Mouse (Mus musculus) urinary bladder, postnatal 36 days (tissue): ENCODE data around the gene Gm3435.
"Not testable (repeated sequence)": the region's sequence is repeated elsewhere in the genome, so short reads cannot be mapped to it uniquely, and the experiment has no call there.

Experiments used
- DNase-seq, 2 experiments: peaks; one replicate each; pipeline ENCODE4 v3.0.0; 2022; ENCODE audit warnings: low spot score in 2 of 2, mixed read lengths in 1 of 2

Gm3435 gene

DNA sequence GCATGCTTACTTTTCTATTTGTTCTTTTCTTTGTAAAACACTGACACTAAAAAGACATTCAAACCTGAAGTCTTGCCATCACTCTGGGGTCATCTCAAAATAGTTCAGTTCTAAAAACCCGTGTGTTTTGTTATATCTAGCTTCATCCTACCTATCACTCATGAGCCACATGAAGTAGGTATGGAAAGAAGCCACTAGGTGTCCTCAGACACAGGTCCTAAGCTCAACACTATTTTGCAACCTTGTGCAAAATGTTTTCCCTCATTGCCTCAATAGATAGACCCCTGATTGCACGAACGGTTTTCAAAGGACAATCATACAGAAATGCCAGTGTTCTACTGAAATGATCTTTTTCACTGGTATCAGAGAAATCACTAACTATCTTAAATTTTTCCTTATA lies 30.5 kb downstream of the Gm3435 start:
- DNase-seq, result not testable (repeated sequence)

DNA sequence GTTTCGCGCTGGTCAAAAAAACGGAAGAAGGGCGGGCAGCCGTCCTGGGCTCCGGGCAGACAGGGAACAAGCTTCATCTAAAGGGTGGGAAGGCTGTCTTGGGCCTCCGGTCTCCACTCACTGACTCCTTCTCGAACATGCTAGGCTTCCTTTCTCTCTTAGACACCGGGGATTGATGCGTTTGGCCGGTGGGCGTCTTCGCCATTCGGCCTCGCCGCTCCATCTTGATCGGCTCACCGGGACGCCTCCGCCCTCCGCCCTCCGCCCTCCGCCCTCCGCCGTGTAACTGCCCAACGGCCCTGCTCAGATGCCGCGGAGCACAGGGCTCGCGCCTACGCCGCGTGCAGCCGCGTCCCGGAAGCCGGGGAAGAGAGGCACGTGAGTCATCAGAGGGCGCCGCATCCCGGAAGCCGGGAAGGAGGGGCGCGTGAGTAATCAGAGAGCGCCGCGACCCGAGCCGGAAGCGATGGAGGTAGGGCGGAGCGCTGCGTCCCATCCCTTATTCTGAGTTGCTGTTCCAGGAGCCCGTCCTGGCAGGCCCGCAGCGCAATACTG lies 31.3 kb downstream of the Gm3435 start, which contains the start of the genes Ermard, Tcte3 and Gm3448:
TSS of gene Ermard (plus strand) at position 34 of the 555 bp plus-strand sequence.
TSS of gene Tcte3 (minus strand) at position 314 of the 555 bp plus-strand sequence.
TSS of gene Gm3448 (minus strand) at position 363 of the 555 bp plus-strand sequence.
- peak in 1 of 2 experiments; percentile 33 for DNase-seq

DNA sequence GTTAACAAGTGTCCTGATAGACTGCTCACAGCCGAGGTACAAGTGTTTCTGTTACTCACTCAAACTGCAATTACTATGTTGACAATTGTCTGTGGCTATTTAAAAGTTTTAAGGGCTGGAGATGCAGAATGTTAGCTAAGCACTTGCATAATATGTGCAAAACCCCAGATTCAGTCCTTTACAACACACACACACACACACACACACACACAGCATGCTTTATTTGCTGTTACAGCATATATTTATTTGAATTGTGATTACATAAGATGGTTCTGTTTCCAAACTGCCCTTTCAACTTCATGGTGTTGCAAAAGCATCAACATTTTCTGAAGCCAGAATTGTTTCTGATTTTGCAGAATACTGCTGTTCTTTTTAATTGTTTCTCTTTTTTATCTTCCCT lies 40.4 kb downstream of the Gm3435 start:
- DNase-seq, result not testable (repeated sequence)

DNA sequence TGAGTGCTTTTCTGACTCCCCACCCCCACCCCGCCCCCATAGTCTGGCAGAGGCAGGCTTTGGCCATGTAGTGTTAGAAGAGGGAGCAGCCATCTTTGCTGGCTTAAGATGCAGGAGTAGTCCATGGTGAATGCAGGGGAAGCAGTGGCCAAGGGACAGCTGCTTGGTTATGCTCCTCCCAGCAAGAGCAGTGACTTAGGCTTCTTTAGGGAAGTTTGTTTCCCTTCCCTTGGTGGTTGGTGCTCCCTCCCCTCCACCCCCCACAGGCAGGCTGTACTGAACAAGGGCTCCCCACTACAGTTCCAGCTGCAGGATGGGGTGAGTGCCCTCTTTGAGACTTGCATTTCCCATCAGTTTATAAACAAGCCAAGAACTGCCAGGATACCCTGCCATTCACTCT lies 42.8 kb downstream of the Gm3435 start:
- DNase-seq, result not testable (repeated sequence)

DNA sequence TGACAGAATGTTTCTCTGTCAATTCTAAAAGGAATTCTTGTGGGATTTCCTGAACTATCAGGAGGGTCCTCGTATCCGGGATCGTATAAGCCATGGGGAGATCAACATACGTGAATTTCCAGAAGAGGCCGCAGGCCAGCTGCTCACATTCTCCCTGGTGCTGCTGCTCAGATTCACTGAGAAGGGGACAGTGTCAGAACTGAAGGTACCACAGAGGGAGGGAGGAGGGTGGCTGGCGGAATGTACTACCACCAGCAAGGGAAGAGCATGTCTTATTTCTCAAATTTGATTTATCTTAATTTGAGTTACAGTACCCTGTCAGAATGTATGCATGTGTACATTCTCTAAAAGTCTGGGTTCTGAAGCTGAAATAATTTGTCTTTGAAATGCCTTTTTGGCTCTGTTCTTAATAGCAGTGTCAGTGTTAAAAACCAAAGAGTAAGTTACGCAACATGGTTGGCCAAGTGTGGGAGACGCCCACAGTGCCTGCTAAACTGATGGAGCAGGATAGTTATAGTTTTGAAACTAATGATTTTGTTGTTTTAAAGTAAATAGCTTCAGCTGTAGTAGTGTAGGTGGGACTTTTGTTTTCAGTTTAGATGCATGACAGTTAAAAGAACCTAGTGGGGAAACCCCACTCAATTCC lies 43.3 kb downstream of the Gm3435 start:
- not testable (repeated sequence) for DNase-seq

- not testable (repeated sequence) for DNase-seq
These were observed 43.8 kb downstream of the Gm3435 start for GRCm38 (mm10) chr17:15053829-15054200.

DNA sequence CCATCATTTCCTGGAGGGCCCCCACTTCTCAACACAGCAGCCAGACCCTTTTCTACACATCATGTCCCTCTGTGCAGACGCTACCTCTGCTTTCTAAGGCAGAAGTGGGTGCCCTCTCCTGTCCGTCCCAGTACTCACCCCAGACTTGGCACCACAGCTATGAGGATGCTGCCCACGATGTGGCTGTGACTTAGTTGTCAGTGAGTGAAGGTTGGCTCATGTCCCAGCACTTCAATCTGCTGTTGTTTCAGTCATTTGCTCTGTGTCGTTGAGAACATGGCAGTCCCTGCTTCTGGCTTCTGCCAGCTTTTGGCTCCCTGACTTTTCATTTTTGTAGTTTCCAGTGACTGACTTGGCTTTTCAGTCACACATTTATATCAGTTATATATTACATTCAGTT lies 45.9 kb downstream of the Gm3435 start:
- DNase-seq, result no peak

DNA sequence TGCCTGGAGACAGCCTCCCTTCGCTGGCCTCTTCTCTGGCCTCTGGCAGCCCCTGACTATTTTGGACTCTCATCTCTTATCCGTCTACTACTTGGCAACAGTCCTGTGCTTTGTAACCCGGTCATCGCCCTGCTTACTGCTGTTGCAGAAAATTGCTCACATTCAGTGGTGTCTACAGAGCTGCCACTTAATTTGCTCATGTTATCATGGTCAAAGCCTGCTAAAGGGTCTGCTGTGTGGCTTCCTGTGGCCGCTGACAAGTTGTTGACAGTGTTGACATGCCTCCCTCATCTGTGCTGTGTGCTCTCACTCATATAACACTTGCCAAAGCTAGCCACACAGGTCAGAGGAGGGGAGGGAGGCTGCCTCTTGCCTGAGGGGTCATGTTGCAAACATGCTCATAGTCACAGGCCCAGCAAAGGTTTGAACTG lies 48.2 kb downstream of the Gm3435 start:
- DNase-seq, result no peak

- DNase-seq, result no peak
These were observed 49.7 kb downstream of the Gm3435 start for GRCm38 (mm10) chr17:15059646-15060045.

- no peak for DNase-seq
These were observed 50.4 kb downstream of the Gm3435 start for GRCm38 (mm10) chr17:15060356-15060755.

GRCm38 (mm10) chr17:15065391-15066024 lies 55.5 kb downstream of the Gm3435 start:
- peak; percentile 52 to 62 for DNase-seq

DNA sequence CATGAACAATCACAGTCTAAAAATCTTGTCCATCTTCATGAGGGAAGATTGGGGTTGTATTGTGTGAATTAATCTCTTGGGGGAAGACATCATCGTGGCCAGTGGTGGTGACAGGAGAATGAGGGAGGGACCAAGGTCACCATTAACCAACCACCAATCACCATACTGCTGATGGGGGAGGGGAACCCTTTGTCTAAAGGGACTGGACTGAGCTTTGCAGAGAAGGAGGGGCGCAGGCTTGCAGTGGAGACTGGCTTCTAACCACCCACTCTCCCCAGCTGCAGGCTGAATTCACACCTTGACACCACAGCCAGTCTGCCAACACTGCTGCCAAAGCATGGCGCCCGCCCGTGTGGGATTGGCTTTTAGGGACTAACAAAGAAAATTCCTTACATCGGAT lies 56.1 kb downstream of the Gm3435 start:
- no peak for DNase-seq

DNA sequence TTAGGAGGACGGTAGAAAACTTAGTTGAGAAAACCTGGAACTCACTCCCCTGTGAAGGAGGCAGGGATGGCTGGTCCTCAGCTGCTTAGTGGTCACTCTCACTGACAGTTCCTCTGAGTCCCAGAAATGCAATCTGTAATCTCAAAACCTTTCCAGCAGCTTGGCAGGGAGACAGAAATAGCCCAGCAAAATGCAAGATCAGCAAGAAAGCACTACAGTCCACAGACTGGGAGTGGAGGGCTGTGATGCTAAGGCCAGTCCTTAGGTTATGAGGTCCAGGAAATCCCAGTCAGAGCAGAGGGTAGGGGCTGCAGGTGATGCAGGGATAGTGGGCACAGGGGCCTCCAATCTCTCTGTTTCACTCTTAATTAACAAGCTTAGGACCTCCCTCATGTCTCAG lies 56.9 kb downstream of the Gm3435 start:
- DNase-seq, result no peak

DNA sequence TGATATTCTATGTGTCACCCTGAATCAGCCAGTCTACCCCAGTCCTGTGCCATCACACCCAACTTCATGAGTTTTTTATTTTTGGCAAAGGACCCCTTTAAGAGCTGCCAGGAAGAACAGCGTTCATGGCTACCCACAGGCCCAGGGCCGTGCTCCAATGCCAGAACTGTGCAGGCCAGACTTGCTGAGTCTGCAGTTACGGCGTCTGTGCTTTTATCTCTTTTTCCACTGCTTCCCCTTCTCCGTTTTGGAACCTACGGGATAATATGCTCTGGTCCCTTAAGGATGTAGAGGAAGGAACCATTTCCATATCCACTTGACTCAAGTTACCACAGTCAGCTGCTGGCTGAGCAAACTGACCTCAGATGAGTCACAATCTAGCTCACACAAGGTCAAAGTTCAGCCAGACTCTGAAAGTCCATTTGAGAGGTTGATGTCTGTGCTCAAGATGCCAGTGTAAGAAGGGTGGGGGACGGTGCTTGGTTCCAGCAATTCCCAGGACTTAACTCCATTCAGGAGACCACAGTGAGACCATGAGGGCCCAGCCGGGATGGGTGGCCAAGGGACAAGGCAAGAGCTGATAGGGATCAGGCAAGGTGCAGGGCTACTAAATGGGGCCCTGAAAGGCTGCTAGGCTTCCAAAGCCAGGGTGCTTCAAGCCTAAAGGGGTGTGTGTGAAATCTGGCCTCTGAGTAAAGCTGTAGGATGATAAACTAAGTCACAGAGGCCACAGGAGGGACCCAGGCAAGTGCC lies 58.2 kb downstream of the Gm3435 start:
- DNase-seq, result no peak

DNA sequence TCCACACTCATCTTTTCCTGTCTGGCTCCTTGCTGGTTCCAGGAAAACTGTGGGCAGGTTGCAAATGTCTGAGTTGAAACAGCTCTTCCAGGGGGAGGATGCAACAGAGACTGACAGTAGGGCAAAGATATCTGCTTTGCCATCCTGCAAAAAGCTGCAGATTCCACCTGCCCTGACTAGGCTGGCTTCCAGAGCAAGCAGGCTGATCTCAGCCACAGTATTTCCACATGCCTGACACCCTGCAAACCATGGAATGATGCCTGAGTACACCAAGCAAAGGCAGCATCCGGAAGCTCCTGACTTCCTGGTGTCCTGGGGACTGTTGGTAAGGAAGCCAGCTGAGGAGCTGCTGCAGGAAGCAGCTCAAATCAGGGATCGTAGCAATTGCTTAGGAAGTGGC lies 59.1 kb downstream of the Gm3435 start:
- DNase-seq, result no peak
